ENCODE assay signal across 19 mouse cellular contexts in the genomic region with DNA sequence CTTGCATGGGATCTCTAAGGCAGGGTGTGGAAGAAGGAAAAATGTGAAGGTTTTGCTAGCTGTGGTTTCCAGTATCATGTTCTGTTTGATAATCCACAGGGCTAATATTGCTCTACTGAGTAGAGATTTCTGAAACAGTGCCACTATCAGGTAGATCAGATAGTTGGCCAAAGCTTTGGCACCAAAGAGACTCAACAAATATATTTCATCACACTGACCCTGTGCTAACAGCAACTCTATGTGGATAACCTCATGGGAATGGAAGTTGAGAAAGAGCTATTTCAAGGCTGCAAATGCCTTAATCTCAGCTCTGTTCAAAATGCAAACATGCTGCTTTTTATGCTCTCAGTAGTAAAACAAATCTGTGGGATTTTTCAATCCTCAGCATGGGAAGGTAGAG.
DNase-seq lines count a peak whose midpoint lies in the region; ATAC-seq and TF ChIP-seq lines count a peak whose summit lies in the region.
"Had no signal": no experiment of that assay in that cellular context is flagged by ENCODE, and none has a peak within 500 bp of the region (broad histone marks: within the 10 kb centered on the region; RNA-seq: fewer than 3 reads in every experiment).

No protein-coding gene starts in this region.

- no peak overlapping the region for H3K4me2 ChIP-seq in embryonic facial prominence, embryonic 14.5 days (ENCODE audit: low read depth, low read length)
- H3K4me2 ChIP-seq in stomach, embryonic 14.5 days (replicated peaks; ENCODE audit: low read depth, low read length) = no peak overlapping the region

- H3K4me1 ChIP-seq in embryonic facial prominence, embryonic 14.5 days (ENCODE audit: control insufficient read depth, insufficient read depth, low read length) = peaks cover 3% of the 10 kb centered on the region; the same call in 1 of the 2 replicates
- H3K4me1 ChIP-seq in embryonic facial prominence, embryonic 10.5 days = no peaks in the 10 kb centered on the region
- H3K4me1 ChIP-seq in liver, adult 2 months (ENCODE audit: control insufficient read depth, insufficient read depth, low read length) = peaks cover 24% of the 10 kb centered on the region
- 0 out of 2 replicates have a peak, but pooled peaks cover 7% of the 10 kb centered on the region for H3K4me1 ChIP-seq in stomach, embryonic 14.5 days (ENCODE audit: control insufficient read depth, insufficient read depth, low read length)
- H3K4me1 ChIP-seq: midbrain, embryonic 10.5 days had no signal

- no peaks in the 10 kb centered on the region for H3K79me2 ChIP-seq in liver, adult 2 months (ENCODE audit: control insufficient read depth, insufficient read depth, low read length)

- no peaks in the 10 kb centered on the region for H3K36me3 ChIP-seq in embryonic facial prominence, embryonic 14.5 days (ENCODE audit: control insufficient read depth, insufficient read depth, low read length)
- H3K36me3 ChIP-seq in embryonic facial prominence, embryonic 10.5 days (replicated peaks) = no peaks in the 10 kb centered on the region
- H3K36me3 ChIP-seq in liver, adult 2 months (ENCODE audit: control insufficient read depth, insufficient read depth, low read length) = no peaks in the 10 kb centered on the region
- H3K36me3 ChIP-seq in stomach, embryonic 14.5 days (ENCODE audit: control insufficient read depth, insufficient read depth, low read length) = no peaks in the 10 kb centered on the region
- H3K36me3 ChIP-seq: midbrain, embryonic 10.5 days had no signal

- peak; percentile 13 for DNase-seq in embryonic facial prominence, embryonic 14.5 days (ENCODE audit: low spot score)
- DNase-seq in embryonic facial prominence, embryonic 10.5 days (ENCODE audit: low spot score) = no peak
- DNase-seq in liver, adult 2 months (ENCODE audit: extremely low read depth, low read depth, low spot score) = peak; percentile 99
- DNase-seq in liver (no peak), MN1 (ENCODE audit: low spot score) (no peak)
- peak; percentile 46 for DNase-seq in fat pad, adult 2 months (ENCODE audit: extremely low read depth, low read depth, low spot score)
- no peak for DNase-seq in natural killer cell, adult 2 months (ENCODE audit: low spot score in 2 of 2)
- DNase-seq: adrenal gland, adult 8-10 months; B cell, adult 2 months; cerebellum, postnatal 10 days; embryo, embryonic 11 days; kidney, adult 9 months; kidney, postnatal 4 days; retina, postnatal 1 day; thymus, postnatal 36 days had no signal

- no peak overlapping the region for H3K4me3 ChIP-seq in embryonic facial prominence, embryonic 14.5 days (ENCODE audit: low read depth, low read length)
- no peak overlapping the region for H3K4me3 ChIP-seq in embryonic facial prominence, embryonic 10.5 days
- no peak overlapping the region for H3K4me3 ChIP-seq in liver, adult 2 months (ENCODE audit: insufficient read depth, low read depth, low read length)
- no peak overlapping the region for H3K4me3 ChIP-seq in stomach, embryonic 14.5 days (ENCODE audit: low read depth, low read length)
- H3K4me3 ChIP-seq: erythroblast, embryonic 14.5 days; midbrain, embryonic 10.5 days had no signal

- no peak overlapping the region for H3K27ac ChIP-seq in embryonic facial prominence, embryonic 14.5 days (replicated peaks; ENCODE audit: low read depth, low read length)
- H3K27ac ChIP-seq in embryonic facial prominence, embryonic 10.5 days (replicated peaks) = no peak overlapping the region
- 0 out of 2 replicates have a peak overlapping the region, but pooled peaks have one; percentile 55 for H3K27ac ChIP-seq in liver, adult 2 months (replicated peaks; ENCODE audit: insufficient read depth, low read depth, low read length)
- no peak overlapping the region for H3K27ac ChIP-seq in stomach, embryonic 14.5 days (ENCODE audit: low read length)
- H3K27ac ChIP-seq: midbrain, embryonic 10.5 days had no signal

- no peaks in the 10 kb centered on the region for H3K27me3 ChIP-seq in embryonic facial prominence, embryonic 14.5 days (replicated peaks; ENCODE audit: control insufficient read depth, insufficient read depth, low read length)
- no peaks in the 10 kb centered on the region for H3K27me3 ChIP-seq in embryonic facial prominence, embryonic 10.5 days (replicated peaks; ENCODE audit: low read depth, poor library complexity, severe bottlenecking)
- H3K27me3 ChIP-seq in liver, adult 2 months (ENCODE audit: control insufficient read depth, insufficient read depth, low read length) = no peaks in the 10 kb centered on the region
- H3K27me3 ChIP-seq in stomach, embryonic 14.5 days (ENCODE audit: control insufficient read depth, insufficient read depth, low read length) = no peaks in the 10 kb centered on the region

- no peak for ATAC-seq in embryonic facial prominence, embryonic 14.5 days (ENCODE audit: low read depth)
- ATAC-seq in stomach, embryonic 14.5 days (ENCODE audit: insufficient number of reproducible peaks, insufficient read depth, low FRiP score, low read depth) = peak; percentile 80
- ATAC-seq: forebrain, embryonic 16.5 days had no signal

- no peaks in the 10 kb centered on the region for H3K9me3 ChIP-seq in embryonic facial prominence, embryonic 14.5 days (ENCODE audit: control insufficient read depth, low read length)
- no peaks in the 10 kb centered on the region for H3K9me3 ChIP-seq in embryonic facial prominence, embryonic 10.5 days
- no peaks in the 10 kb centered on the region for H3K9me3 ChIP-seq in stomach, embryonic 14.5 days (ENCODE audit: control insufficient read depth, low read depth, low read length)
- H3K9me3 ChIP-seq: midbrain, embryonic 10.5 days had no signal

- TF ChIP-seq CTCF in liver, adult 2 months (IDR thresholded peaks at IDR 0.05; ENCODE audit: low read depth, low read length) = no peak

- no peak overlapping the region for H3K9ac ChIP-seq in embryonic facial prominence, embryonic 14.5 days (ENCODE audit: low read depth, low read length)
- H3K9ac ChIP-seq in liver, adult 2 months (ENCODE audit: low read depth, low read length) = no peak overlapping the region
- no peak overlapping the region for H3K9ac ChIP-seq in stomach, embryonic 14.5 days (replicated peaks; ENCODE audit: low read depth, low read length)

- no peak for TF ChIP-seq POLR2A in liver, adult 2 months (IDR thresholded peaks at IDR 0.05; ENCODE audit: extremely low read depth, insufficient read depth, low read length)

Comparison
In these comparisons a context has a peak if more than half of its experiments do, and no peak if none do; other contexts are left out.
1. DNase-seq: peak in embryonic facial prominence, embryonic 14.5 days (single experiment), liver, adult 2 months (single experiment) and fat pad, adult 2 months (single experiment); none in embryonic facial prominence, embryonic 10.5 days (single experiment), liver (single experiment), natural killer cell, adult 2 months (0 of 2) and MN1 (single experiment).